Mouse (Mus musculus) cerebellum, adult (tissue): ENCODE measurements at regions not wholly inside any gene's neighbourhood (a gene's known extent, or its start where the extent isn't known, plus 50 kb on each side); places are given as distances from the start of the nearest gene placed in this dataset.

Experiments used
- ATAC-seq: cut with Nextera tagmentation; 2 replicates; pipeline ENCODE4 v1.9.2; 2017; ENCODE audit warnings: mild to moderate bottlenecking, moderate library complexity, mixed read lengths; ENCODE audit not compliant: insufficient number of reproducible peaks, low FRiP score, low TSS enrichment

- no peak for ATAC-seq
These were observed 489.6 kb downstream of the Fam19a5 start for GRCm38 (mm10) chr15:88033725-88034124.

GRCm38 (mm10) chr15:88035486-88035885, 491.4 kb downstream of the Fam19a5 start:
- no peak for ATAC-seq

DNA sequence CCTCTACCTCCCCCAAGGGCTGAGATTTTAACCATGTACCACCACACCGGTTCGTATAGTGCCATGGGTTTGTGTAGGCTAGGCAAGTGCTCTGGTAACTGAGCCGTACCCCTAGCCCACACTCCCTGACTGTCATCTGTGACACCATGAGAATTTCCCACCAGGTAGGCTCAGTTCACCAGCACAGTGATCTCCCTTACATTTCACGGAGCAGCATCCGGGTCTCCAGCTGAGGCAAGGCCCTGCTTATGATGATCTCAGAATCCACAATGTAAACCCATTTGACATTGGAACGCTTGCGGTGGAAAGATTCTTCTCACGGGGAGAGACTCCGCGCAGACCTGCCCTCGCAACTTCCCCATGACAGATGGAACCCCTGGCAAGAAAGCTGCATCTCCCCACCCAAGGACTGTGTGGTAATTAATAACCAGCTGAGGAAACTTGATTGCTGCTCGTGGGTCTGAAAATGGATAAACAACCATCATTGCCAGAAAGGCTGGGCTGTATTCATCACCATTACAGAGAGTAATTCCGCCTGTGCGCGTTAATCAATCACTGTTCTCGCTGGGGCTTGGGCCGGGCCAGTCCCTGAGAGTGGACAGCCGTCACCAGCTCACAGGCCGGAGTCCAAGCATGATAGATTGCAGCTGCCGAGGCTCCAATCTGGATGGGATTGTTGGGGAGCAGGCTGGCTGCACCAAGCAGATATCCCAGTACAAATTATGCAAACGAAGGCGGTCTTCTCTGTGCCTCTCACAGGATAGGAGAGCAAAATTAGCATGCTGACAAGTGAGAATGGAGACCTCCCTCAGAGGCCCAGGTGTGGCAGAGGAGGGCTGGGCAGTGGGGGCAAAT, 492.3 kb downstream of the Fam19a5 start:
- no peak for ATAC-seq

DNA sequence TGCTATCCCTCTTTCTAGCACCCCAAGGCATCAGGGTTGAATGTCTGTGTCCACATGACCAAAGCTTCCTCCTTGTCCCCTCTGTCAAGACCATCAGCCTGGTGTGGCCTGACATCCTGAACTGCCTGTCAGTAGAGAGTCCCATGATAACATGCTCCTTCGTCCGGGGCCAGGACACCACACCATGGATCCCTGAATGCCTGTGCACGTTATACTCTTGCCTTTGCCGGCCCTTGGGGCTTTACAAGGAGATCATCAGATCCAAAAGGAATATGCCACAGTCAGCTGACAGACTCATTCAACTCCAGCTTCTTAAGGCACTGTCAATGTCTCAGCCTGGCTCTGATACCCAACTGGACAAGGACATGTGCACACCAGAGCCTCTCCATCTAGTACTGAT, 493.5 kb downstream of the Fam19a5 start:
- no peak for ATAC-seq

DNA sequence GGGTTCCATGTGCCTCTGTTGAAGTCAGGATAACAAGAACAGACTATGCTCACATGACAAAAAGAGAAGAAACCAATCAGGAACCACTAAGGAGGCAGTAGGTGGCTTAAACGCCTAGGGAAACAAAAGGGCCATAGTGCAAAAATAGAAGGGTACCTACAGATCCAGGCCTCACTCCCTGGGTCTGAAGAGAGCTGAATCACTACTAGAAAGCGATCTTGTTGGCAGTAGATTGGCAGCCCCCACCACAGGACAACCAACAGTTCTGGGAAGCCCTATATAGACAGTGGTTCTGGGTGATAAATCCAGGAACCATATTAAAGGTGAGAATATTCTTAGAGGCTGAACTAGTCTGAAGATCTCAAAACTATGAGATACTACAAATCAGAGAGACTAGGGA, 498.7 kb downstream of the Fam19a5 start:
- ATAC-seq: no peak

GRCm38 (mm10) chr15:88058071-88058470, 514.0 kb downstream of the Fam19a5 start:
- ATAC-seq: no peak

DNA sequence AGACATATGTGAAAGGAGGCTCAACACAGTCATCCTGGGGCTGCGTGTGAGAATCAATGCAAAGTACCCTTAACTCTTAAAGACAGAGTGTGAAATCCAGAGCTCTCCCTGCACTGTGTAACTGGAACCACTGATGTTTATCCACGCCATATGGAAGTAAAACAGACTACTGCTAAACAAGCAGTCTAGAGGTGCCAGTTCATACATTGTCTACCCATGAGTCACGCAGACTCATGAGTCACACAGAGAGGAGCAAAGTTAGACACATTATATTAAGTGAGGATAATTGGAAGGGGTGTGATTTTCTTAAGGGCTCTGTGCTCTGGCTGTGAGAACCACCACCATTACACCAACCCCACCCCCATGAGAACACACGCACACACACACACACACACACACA, 516.8 kb downstream of the Fam19a5 start:
- no peak for ATAC-seq

DNA sequence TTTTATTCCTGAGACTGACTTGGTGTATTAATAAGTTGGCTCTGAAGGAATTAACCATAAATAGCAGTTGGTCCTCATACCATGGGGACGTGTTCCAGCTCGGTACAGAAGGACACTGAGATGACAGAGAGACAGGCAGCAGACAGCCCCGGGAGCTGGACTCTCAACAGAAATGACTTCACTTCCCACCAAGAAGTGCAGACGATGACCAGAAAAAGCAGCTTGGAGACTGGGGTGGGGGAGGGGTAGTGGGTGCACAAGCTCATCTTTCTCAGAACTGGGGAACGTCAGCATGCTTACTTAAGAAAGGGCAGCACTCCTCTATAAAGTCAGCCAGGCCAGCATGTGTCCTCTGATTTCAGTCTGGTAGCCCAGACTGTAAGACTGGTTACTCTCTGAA, 518.9 kb downstream of the Fam19a5 start:
- no peak for ATAC-seq

- ATAC-seq: no peak
These were observed 524.4 kb downstream of the Fam19a5 start for GRCm38 (mm10) chr15:88068476-88068875.

- ATAC-seq: no peak
These were observed 527.4 kb upstream of the Zdhhc25 start for GRCm38 (mm10) chr15:88072676-88073075.

DNA sequence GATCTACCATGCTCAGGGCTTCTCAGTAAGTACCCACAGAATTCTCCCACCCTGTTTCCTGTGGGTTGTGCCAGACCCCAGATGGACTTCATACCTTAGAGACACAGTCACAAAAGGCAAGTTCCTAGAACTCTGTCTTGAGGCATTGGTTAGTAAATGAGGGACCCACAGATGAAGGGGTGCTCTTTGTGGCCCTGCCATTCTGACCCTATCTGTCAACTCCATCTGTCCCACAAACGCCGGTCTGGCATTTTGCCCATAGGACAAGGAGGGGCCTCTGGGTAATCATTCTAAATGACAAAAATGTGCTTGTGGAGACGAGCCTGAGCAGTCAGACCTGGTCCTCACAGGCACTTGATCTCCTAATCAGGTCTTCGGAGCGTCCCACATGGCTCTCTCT, 516.2 kb upstream of the Zdhhc25 start:
- ATAC-seq: no peak

- no peak for ATAC-seq
These were observed 514.5 kb upstream of the Zdhhc25 start for GRCm38 (mm10) chr15:88085631-88086030.

DNA sequence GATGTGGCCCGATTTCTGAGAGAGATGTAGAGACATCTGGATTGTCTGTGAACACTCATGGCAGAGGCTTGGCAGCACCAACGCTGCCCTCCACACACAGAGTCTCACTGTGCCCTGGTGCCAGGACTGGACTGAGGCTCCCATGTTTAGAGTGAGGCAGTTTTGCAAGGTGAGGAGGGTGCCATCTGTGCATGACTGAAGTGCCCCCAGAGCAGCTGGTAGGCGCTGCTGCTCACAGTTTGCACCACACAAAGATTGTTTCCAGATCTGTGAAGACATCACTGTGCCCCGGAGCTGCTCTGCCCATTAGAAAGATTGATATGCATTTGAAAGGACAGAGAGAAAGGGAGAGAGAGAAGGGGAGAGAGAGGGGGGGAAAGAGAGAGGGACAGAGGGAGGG, 510.6 kb upstream of the Zdhhc25 start:
- no peak for ATAC-seq

GRCm38 (mm10) chr15:88091390-88091789, 508.7 kb upstream of the Zdhhc25 start:
- no peak for ATAC-seq

DNA sequence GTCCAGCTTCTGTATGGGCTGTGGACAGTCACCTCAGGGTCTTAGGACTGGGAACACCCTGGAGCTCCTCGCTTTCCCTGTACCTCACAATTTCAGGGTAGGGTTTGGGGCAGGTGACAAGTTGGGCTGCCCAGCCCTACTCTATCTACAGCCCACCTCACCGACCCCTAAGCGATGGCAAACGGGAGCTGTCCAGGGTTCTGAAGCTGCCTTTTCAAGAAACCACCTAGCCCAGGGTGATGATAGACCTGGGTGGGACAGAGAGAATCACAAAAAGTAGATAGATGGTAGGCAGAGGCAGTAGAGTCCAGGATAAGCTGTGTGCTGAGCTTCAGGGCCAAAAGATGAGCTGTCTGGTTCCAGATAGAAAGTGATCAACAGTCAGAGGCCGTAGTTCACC, 479.7 kb upstream of the Zdhhc25 start:
- ATAC-seq: no peak

DNA sequence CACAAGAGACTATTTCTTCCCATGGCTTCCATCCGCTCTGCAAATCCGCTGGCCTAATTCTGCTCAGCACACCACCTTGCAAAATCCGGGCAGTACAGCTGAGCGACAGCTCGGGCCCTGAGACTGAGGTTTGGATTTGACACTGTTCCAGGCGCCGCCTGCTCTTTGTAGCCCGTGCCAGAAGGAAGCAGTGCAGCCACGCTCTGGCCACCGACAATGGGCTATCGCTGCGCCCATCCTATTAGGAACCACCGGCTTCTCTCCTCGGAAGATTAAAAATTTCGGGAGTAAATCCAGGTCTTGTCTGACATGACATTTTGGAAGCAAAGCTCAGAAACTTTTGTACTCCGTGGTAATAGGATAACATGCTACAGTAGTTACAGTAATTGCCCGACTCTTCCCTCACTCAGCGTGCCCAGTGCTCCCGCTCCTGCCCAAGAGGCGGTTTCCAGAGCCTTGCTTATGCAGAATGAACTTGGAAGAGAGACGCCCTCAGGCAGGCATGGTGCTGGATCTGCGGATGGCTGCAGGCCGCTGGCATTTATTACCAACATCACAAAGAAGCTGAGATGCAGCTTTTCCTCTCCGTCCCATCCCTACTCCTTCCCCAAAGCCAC, 476.1 kb upstream of the Zdhhc25 start:
- ATAC-seq: peak; percentile 78

- no peak for ATAC-seq
These were observed 454.0 kb upstream of the Zdhhc25 start for GRCm38 (mm10) chr15:88146118-88146517.

DNA sequence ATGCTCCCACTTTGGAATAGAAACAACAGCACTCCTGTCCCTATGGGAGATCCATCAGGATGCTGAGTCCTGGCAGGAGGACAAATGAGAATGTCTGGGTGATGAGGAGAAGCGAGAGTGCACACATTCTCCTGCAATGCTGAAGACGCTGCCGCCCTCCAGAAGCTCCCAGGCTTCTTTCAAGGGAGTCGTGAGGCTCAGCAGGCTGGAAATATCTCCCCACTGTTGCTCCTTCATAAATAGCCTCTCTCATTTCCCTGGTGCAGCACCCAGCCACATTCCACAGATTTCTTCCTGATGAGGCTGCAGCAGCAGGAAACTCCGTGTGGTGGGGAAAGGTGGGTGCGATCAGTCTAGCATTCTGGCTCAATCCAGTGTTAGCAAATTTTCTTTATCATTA, 448.9 kb upstream of the Zdhhc25 start:
- ATAC-seq: no peak

GRCm38 (mm10) chr15:88159618-88160170, 440.4 kb upstream of the Zdhhc25 start:
- no peak for ATAC-seq

DNA sequence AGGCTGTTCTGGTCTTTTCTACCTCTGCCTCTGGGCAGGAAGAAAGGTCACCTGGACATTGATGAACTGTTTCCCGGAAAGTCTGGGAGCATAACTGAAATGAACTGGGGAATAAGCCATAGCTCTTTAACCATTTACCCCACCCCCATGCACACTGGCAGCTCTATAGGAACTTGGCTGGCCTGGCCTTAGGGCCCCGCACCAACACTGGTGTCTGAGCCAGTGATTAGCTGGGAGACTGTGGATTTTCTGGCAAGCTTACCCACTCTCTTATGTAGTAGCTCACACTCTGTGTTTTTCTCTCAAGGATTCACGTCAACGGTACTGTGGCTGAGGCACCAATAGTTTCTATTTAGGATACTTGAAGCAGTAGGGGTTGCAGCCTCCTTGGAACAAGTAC, 439.8 kb upstream of the Zdhhc25 start:
- ATAC-seq: no peak

DNA sequence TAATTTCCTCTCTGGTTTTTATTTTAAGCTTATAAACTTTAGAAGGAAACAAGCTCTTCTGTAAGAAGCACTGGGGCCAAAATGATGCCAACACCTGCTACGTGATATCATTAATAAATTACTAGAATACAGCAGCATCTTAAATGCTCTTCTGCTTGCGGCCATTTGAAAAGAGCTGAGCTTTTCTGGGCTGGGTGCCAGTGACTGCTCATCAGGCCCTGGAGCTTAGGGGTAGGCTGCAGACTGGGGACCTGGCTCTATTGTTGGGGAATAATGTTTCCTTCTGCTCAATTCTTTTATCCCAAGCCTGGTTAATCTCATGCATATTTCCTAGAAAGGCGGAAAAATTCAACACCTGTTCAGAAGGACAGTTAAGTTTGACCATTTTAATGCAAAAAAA, 436.7 kb upstream of the Zdhhc25 start:
- ATAC-seq: no peak

- no peak for ATAC-seq
These were observed 425.8 kb upstream of the Zdhhc25 start for GRCm38 (mm10) chr15:88174326-88174725.
